8 mouse cellular contexts compared by ENCODE assay signal in the genomic region with DNA sequence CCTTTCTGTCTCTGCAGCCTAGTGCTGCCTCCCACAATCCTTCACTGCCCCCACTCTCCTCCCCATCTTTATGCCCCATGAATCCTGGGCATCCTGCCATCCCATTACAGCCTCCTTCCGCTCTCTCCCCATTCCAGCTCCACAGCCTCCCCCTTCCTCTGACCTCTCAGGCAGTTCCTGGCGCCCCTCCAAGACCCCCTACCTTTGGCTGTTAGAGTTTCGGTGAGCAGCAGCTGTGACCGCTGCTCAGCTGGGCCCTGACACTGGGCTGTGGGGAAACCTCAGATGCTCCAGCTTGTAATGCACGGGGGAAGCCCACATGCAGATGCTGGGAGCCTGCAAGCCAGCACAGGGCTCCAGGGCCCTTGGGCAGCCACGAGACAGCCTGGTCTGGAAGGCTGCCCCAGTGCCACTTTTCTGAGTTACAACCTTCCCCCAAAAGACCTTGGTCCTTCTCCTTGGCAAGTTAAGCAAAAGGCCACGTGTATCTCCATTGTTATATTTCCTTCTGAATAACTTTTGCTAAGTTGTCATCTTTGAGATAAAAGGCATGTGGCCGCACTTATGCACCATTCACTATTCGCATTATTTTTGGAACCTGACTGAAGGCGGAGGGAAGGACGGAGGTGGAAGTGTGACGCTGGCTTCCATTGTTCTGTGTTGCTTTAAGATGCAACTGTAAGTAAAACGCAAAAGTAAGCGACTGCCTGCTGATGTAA.
DNase-seq lines count a peak whose midpoint lies in the region; ATAC-seq lines count a peak whose summit lies in the region.

No protein-coding gene starts in this region.

- intact Hi-C loops in heart, postnatal 10 days (cut with DNase I): loop anchor here (2.0 to 5.0 kb wide), 3 partner anchors 40 to 255 kb away; no protein-coding TSS in a partner anchor

- H3K9me3 ChIP-seq in lung, embryonic 15.5 days: no peaks in the 10 kb centered on the region
- no peaks in the 10 kb centered on the region for H3K9me3 ChIP-seq in forebrain, embryonic 13.5 days (replicated peaks)

- ATAC-seq in lung, embryonic 15.5 days (ENCODE audit: borderline replicate concordance, extremely low read depth, low FRiP score, low TSS enrichment): peak; percentile 84
- peak; percentile 93 for ATAC-seq in forebrain, embryonic 13.5 days

- no peak overlapping the region for H3K9ac ChIP-seq in lung, embryonic 15.5 days
- peak overlapping the region; percentile 50; the same call in 1 of the 2 replicates for H3K9ac ChIP-seq in forebrain, embryonic 13.5 days

- WGBS in lung, embryonic 15.5 days: 14% methylated on average over 14 of the region's 14 CpGs
- WGBS in forebrain, embryonic 13.5 days: 9% methylated on average over 14 of the region's 14 CpGs

- H3K27me3 ChIP-seq in lung, embryonic 15.5 days: no peaks in the 10 kb centered on the region
- peaks cover 3% of the 10 kb centered on the region; the same call in 1 of the 2 replicates for H3K27me3 ChIP-seq in forebrain, embryonic 13.5 days

- peaks cover 43% of the 10 kb centered on the region for H3K4me1 ChIP-seq in lung, embryonic 15.5 days
- peaks cover 35% of the 10 kb centered on the region for H3K4me1 ChIP-seq in forebrain, embryonic 13.5 days

- peak overlapping the region; percentile 91 for H3K27ac ChIP-seq in lung, embryonic 15.5 days
- H3K27ac ChIP-seq in forebrain, embryonic 13.5 days: peak overlapping the region; percentile 73

- no peaks in the 10 kb centered on the region for H3K36me3 ChIP-seq in lung, embryonic 15.5 days
- H3K36me3 ChIP-seq in forebrain, embryonic 13.5 days (ENCODE audit: poor library complexity, severe bottlenecking): no peaks in the 10 kb centered on the region

- H3K4me3 ChIP-seq in lung, embryonic 15.5 days: no peak overlapping the region
- H3K4me3 ChIP-seq in forebrain, embryonic 13.5 days: no peak overlapping the region

- H3K4me2 ChIP-seq in lung, embryonic 15.5 days: peak overlapping the region; percentile 38
- peak overlapping the region; percentile 45 for H3K4me2 ChIP-seq in forebrain, embryonic 13.5 days

- no peak for DNase-seq in lung, postnatal 25 days (ENCODE audit: low spot score)
- DNase-seq in heart, postnatal 10 days: peak; percentile 74 to 81
- DNase-seq in layer of hippocampus, adult 18-20 months (ENCODE audit: low spot score in 2 of 2): peak; percentile 43 to 64
- peak; percentile 72 to 82 for DNase-seq in lung, postnatal 4 days
- DNase-seq in right cerebral cortex, postnatal 10 days (ENCODE audit: low spot score in 2 of 2): peak; percentile 86 to 87
- no peak for DNase-seq in embryo, embryonic 10 days (ENCODE audit: low spot score)

Comparison
In these comparisons a context has a peak if more than half of its experiments do, and no peak if none do; other contexts are left out.
1. DNase-seq: peak in heart, postnatal 10 days (2 of 2), layer of hippocampus, adult 18-20 months (2 of 2), lung, postnatal 4 days (2 of 2) and right cerebral cortex, postnatal 10 days (2 of 2); none in lung, postnatal 25 days (single experiment) and embryo, embryonic 10 days (single experiment).